Mouse (Mus musculus): ENCODE data around the gene Tnnc1.

Tnnc1 gene

GRCm38 (mm10) chr14:31208084-31208483 is at the start of gene Tnnc1:
Gene Tnnc1, plus strand, starts transcription at chr14:31208312.
- DNase-seq, result no peak

DNA sequence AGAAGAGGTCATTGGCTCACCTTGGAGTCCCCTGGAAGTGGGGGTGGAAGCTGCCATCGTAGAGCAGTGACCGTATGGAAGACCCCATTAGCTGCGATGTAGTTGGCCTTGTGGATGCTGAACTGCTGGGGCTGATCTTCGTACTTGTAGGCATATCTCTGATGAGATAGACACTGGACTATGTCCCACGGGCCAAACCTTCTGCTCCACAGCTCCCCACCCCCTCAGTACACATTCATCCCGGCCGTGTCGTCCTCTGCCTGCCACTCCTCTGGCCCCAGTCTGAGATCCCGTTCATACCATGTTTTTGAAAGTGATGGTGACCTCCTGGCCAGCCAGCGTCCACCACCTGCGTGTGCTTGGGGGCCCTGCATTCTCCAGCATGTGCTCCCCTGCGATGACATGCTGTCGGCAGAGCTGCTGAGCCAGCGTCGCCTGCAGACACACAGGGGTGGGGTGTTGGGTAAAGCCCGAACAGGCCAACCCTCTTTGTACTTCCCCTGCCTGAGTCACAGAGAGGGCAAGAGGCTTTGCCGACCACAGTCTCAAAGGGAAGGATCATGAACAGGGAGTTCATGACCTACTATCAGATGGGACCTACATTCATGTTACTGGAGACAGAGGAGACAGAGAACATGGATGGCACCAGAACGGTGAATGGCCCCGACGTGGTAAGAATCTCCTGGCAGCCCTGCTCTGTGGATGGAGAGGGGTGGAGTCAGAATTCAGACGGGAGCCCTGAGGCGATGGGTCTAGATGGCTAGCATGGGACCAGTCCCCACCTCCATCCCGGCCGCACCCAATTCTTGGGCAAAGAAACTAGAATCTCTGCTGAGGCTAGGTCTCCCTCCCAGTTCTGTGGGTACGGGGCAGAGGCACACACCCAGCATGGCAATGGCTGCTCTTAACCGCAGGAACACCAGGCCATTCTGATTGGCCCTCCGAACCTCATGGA is 47.6 kb upstream of the Tnnc1 start:
- no peak for DNase-seq

DNA sequence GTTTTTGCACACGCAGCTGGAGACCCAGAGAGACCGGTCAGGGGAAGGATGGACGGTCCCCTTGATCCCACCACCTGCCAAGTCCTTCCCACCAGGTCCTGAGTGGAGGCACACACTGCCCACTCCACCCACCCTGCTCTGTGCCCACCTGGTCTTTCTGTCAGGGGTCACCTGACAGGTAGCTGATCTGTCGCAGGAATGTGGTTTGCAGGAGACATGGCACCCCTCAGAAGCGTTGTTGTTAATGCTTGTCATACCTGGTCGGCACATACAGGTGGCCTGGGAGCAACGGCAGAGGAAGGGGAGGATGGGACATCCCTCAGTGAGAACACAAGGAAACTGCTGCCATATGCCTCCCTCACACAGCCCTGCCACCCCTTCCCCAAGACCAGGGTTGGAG is 46.9 kb upstream of the Tnnc1 start:
- DNase-seq, result no peak

DNA sequence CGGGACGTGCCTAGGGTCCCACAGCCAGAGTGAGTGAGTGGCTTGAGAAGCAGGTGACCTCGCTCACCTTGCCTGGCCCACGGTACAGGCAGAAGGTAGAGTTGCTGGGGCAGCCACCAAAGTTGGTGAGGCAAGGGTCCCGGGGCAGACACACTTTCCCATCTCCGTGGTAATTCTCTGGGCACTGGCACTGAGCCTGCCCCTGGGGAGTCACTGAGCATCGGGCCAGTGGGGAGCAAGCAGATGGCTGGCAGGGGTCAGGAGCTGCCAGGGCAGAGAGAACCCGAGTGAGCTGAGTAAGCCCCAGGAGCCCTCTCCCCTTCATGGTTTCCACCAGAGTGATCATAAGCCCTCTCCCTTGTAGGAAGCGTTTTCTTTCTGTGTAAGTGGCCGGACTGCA is 46.5 kb upstream of the Tnnc1 start:
- no peak for DNase-seq

GRCm38 (mm10) chr14:31164067-31164466 is 44.0 kb upstream of the Tnnc1 start:
- no peak for DNase-seq

DNA sequence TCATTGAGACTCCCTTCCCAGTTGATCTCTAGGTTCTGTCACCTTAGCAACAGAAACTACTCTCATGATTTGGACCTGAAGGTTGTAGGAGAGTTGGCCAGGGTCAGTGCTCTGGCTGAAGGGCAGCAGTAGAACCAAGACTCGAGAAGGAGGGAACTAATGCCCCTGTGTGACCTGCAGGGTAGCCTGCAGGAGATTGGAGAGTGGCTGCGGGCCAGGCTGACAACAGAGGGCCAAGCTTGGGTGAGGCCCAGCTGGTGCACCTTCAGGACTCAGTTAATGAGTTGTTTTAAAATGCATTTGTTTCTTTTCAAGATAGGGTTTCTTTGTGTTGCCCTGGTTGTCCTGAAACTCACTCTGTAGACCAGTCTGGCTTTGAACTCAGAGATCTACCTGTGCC is 43.1 kb upstream of the Tnnc1 start:
- no peak for DNase-seq

- DNase-seq, result no peak
These were observed 42.7 kb upstream of the Tnnc1 start for GRCm38 (mm10) chr14:31165458-31165857.

DNA sequence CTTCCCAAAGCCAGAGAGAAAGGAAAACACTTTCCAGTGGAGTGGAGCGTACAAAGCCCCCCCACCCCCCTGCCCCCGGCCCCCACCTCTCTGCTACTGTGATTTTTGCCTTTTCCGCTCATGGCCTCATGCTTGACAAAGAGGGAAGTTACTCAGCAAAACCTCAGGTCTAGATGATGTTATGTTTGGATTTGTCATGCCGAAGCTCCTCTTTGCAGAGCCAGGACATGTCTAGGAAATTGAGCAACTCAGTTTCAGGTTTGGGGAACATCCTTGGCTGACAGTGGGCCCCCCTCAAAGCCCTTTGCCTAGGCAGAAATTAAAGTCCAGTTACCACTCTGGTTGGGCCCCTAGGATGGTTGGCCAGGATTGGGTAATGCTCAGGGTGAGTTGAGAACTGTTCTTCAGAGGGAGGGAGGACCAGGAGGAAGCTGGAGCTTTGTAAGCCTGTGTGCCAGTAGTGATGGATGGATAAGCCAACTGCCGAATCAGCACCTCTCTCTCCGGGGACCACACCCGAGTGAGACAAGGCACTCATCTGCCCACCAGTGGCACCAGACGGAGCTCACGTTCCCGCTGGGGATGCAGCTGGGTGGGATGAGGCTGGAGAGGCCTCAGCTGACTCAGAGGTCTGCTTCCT is 42.0 kb upstream of the Tnnc1 start:
- DNase-seq, result peak; percentile 56

- DNase-seq, result no peak
These were observed 41.3 kb upstream of the Tnnc1 start for GRCm38 (mm10) chr14:31166827-31167226.

GRCm38 (mm10) chr14:31168425-31168824 is 39.7 kb upstream of the Tnnc1 start, which contains the start of gene Stab1:
Gene Stab1, minus strand, starts transcription at chr14:31168641.
- DNase-seq, result peak; percentile 69

GRCm38 (mm10) chr14:31169508-31169907 is 38.6 kb upstream of the Tnnc1 start:
- no peak for DNase-seq

DNA sequence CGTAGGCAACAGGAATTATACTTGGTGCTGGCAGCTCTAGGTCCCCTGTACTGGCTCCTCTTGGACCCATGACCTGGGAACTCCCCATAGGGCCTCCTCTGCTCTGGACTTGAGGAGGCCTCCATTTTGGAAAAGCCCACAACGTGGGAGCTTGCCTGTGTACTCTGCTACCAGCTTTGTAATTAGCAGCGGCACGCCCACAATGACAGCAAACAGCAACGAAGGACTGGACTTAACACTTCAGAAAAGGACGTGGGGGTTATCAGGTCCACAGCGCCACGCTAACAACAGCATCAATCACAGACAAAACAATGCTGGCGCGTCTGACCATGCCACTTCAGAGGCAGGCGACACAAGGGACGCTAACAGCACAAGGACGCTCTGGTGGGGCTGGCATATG is 37.1 kb upstream of the Tnnc1 start:
- DNase-seq, result no peak

GRCm38 (mm10) chr14:31171386-31171785 is 36.7 kb upstream of the Tnnc1 start:
- DNase-seq, result no peak

- DNase-seq, result no peak
These were observed 36.3 kb upstream of the Tnnc1 start for GRCm38 (mm10) chr14:31171821-31172220.

GRCm38 (mm10) chr14:31172781-31173455 is 35.2 kb upstream of the Tnnc1 start:
- DNase-seq, result no peak

DNA sequence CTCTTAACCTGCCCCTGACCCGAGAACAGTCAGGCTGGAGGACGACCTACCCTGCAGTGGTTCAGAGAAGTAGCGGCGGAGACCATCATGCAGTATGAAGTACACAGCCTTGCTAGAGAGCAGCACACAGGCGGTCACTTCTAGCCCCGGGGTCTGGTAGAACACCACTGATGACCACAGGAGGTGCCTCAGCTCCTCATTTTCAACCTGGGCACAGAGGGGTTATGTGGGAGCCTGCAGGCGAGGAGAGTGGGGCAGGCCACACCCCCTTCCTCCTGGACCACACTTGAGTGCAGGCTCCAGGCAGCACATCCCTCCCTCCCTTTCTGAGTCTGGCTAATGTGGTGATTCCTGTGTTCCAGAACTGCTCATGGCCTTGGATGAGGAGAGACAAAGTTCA is 34.6 kb upstream of the Tnnc1 start:
- no peak for DNase-seq

DNA sequence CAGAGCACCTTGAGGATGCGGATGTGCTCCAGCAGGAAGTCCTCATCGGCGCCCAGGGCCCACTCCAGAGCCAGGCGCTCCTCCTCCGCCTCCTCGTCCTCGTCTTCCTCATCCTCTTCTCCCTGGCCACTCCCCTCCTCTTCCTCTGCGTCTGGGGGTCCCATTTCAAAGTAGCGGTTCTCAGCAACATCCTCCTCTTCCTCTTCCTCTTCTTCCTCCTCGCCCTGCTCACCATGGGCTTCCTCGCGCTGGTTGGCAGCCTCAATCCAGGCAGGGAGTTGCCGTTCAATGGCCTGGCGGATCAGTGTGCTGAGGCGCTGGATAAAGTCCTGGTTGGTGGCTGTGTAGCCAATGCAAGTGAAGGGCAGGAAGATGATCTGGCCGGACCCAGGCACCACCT is 30.8 kb upstream of the Tnnc1 start:
- DNase-seq, result no peak

- no peak for DNase-seq
These were observed 30.4 kb upstream of the Tnnc1 start for GRCm38 (mm10) chr14:31177715-31178114.

DNA sequence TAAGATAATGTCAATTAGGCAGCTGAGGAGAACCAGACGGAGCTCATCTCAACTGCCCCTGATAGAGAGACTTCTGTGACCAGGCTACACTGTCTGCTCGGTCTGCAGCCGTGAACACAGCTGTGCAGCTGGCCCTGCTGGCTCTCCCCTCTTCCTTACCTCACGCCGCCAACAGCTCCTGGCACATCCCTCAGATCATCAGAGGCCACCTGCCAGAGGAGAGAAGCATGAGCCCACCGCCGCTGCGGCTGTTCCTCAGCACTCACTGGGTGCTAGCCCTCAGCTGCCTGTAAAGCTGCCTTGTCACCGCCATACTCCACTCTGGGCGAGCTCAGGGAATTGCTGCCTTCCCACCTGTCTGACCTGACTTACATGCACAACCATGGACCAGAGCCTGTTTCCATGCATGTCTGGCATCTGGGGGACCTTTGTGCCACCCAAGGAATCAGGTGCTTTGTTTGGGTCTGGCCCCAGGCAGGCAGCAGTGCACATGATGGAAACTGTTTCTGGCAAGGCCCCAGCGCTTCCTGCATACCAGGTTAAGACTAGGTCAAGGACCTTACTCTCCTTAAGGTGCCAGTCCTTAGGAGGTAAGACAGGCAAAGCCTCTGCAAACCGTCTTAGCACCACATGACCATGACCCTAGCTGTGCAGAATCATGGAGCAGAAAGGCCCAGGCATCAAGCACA is 28.3 kb upstream of the Tnnc1 start:
- DNase-seq, result peak; percentile 42

DNA sequence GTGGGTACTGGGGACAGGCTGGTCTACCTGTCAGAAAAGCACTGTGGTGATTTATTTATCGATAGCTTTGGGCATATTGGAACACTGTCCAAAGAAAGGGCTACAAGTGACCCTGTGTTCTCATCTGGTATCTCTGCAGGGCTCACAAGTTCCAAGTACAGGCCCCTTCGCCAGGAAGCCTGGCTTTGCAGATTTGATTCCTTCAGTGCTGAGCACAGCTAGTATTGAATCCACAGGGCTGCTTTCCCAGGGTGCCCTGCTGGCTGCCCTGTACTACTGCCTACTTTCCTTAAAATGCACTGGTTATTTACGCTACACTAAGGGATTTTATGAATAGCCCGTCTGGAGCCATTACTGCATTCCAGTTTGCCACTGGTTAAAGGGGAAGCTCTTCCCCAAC is 26.6 kb upstream of the Tnnc1 start:
- no peak for DNase-seq

GRCm38 (mm10) chr14:31182786-31183290 is 25.3 kb upstream of the Tnnc1 start:
- peak; percentile 62 for DNase-seq

DNA sequence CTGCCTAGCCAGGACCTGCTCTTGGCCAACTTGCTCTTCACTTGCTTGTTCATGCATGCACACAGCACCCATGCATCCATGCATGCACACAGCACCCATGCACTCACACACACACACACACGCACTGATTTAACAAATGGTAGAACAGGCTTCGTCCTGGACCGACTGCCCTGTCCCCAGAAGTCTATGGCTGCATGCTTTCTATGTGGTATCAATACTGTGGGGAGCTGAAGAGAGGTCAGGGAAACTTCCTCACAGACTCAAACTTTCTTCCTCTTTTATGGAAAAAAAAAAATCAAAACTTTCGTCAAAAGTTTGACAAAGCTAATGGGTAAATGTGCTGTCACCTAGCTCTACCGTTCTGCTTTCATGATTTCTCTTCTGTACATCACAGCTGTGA is 24.6 kb upstream of the Tnnc1 start:
- no peak for DNase-seq

DNA sequence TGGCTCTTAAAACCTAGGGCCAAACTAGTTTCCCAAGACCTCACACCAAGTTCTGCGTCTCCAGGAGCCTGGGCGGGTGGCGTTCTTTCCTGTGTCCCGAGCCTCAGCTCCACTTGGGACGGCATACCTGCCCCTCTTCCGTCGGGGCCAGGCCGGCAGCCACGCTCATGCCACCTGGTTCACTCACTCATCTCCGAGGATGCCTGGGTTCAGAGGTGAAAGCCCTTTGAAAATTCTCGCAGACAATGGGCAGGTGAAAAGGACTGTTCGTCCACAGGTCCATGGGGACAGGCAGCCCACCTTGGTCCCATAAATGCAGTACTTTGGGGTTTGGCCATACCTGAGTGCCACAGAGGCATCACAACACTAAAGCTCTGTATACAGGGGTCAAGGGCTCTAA is 23.9 kb upstream of the Tnnc1 start:
- no peak for DNase-seq
